Mouse (Mus musculus): ENCODE data around the gene Phf12. TPM values are rescaled to one million over a fixed set of nuclear protein-coding genes. Genes with fewer than 3 reads are reported as not detected.
A peak's percentile ranks its signal among the peaks of the same experiment; 100 is the strongest.

The Phf12 gene
- total RNA-seq (2014; rRNA removed; ENCODE audit: low replicate concordance) (19.2 and 25.1 TPM in 2 replicates), polyA plus RNA-seq (2015; fragmentation: Nextera tagmentation; extraction: Ambion mirVana) (5.6 and 7.3 TPM in 2 replicates)

DNA sequence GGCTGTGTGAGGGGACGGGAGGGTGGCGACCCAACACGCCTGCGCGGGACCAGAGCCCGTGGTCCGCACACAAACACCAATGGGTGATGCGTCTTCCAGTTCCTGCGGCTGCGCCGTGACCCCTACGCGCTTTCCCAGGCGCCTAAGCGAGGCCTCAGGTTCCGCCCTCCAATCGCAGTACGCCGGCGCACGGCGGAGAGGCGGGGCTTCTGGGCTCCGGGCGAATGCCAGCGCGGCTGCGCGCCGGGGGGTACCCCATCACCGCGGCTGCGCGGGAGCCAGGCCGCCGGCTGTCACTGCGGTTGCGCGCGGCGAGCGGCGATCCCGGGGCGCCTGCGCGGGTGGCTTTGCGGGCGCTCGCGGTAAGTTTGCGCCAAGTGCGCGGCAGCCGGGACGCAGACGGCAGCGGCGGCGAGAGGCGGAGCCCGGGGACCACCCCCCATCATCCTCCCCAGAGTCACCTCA is at the start of gene Phf12:
Gene Phf12 (plus strand): TSS at position 314 of the 465 bp plus-strand sequence.
- TF ChIP-seq CTCF (IDR thresholded peaks at IDR 0.05; ENCODE audit: low read depth), result no peak
- no peak for TF ChIP-seq EP300 (IDR thresholded peaks at IDR 0.05; ENCODE audit: low read depth)
- H3K36me3 ChIP-seq (replicated peaks; ENCODE audit: control insufficient read depth, insufficient read depth, low read length), result peaks cover 11% of the 10 kb centered on the region; the same call in 1 of the 2 replicates
- peak within 1 kb of the TSS; percentile 98 for H3K9ac ChIP-seq (replicated peaks; ENCODE audit: low read depth, low read length)
- ATAC-seq (ENCODE audit: insufficient read depth, low read depth) (peak; percentile 91), DNase-seq (ENCODE audit: low spot score) (peak; percentile 99)
- H3K9me3 ChIP-seq (replicated peaks; ENCODE audit: control insufficient read depth, low read length), result no peaks in the 10 kb centered on the region
- H3K4me3 ChIP-seq (ENCODE audit: low read depth, low read length), result peak within 1 kb of the TSS; percentile 94
- H3K4me1 ChIP-seq (ENCODE audit: control insufficient read depth, insufficient read depth), result peaks cover 4% of the 10 kb centered on the region; the same call in 1 of the 2 replicates
- no peaks in the 10 kb centered on the region for H3K27me3 ChIP-seq (ENCODE audit: control insufficient read depth, insufficient read depth, low read length)
- WGBS, result 1% methylated on average over 60 of the region's 62 CpGs
- H3K27ac ChIP-seq (ENCODE audit: low read depth), result peak within 1 kb of the TSS; percentile 98
- H3K4me2 ChIP-seq (ENCODE audit: low read depth, low read length), result peak within 1 kb of the TSS; percentile 96

DNA sequence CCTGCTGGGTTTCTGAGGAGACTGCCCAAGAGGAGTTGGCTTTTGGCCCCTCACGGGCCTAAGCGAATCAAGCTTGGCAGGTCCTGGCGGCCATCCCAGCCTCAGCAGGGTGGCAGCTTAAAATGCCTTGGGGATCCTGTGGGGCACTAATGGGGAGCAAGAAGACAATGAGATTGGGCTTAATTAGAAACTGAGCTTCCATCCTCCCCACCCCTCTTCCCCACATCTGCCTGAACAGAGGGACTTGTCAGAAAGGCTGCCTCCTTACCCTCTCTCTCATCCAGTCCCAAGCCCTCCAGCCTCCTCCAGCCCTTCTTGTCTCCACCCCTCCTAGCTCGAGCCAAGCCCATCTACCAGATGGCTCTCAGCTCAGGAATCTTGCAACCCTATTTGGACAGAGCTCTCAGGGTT is 48.4 kb upstream of the Phf12 start:
- Histone ChIP-seq H3K9me3 (replicated peaks; ENCODE audit: control insufficient read depth, low read length) (no peaks in the 10 kb centered on the region), H3K4me3 (ENCODE audit: low read depth, low read length) (no peak overlapping the region), H3K4me2 (ENCODE audit: low read depth, low read length) (no peak overlapping the region), H3K36me3 (replicated peaks; ENCODE audit: control insufficient read depth, insufficient read depth, low read length) (no peaks in the 10 kb centered on the region), H3K4me1 (ENCODE audit: control insufficient read depth, insufficient read depth) (peaks cover 7% of the 10 kb centered on the region; the same call in 1 of the 2 replicates), H3K9ac (replicated peaks; ENCODE audit: low read depth, low read length) (no peak overlapping the region), H3K27ac (ENCODE audit: low read depth) (no peak overlapping the region), H3K27me3 (ENCODE audit: control insufficient read depth, insufficient read depth, low read length) (peaks cover 72% of the 10 kb centered on the region)
- 0% methylated on average over 4 of the region's 4 CpGs for WGBS
- DNase-seq (ENCODE audit: low spot score), result no peak
- TF ChIP-seq EP300 (IDR thresholded peaks at IDR 0.05; ENCODE audit: low read depth), result no peak
- TF ChIP-seq CTCF (IDR thresholded peaks at IDR 0.05; ENCODE audit: low read depth), result no peak
- ATAC-seq (ENCODE audit: insufficient read depth, low read depth), result no peak

DNA sequence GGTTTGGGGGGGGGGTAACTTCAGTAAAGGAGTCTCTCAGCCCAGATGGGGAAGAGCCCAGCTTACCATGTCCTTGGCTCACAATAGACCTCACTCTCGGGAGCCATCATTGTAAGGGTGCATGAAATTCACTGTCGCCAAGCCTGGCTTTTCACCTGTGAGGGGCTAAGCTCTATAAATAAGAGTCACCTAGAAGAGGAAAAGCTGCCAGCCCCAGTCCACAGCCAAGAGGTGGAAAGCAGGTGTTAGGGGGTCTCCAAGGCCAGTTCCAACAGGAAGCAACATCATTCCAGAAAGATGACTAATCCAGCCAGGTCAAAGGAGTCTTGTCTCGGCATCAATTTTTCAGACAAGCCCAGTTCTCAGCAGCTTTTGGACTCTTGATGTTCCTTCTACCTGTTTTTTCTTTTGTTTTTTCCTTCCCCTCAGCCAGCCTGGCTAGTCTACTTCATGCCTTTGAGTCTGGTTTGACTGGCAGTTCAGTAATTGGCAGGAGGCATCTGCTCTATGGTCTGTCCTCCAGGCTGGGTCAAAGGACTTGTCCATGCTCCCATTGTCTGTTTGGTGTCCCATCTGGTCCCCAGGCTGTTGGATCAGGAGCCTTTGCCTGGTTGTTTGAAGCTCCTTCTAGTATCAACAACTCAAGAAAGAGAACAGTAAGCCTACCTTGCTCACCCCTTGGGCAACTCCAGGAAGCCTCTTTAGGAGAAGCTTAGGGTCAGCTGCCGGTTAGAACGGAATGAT is 47.8 kb upstream of the Phf12 start:
- DNase-seq (ENCODE audit: low spot score), result no peak
- no peak overlapping the region for H3K4me3 ChIP-seq (ENCODE audit: low read depth, low read length)
- TF ChIP-seq EP300 (IDR thresholded peaks at IDR 0.05; ENCODE audit: low read depth) (no peak), CTCF (IDR thresholded peaks at IDR 0.05; ENCODE audit: low read depth) (no peak)
- no peak overlapping the region for H3K4me2 ChIP-seq (ENCODE audit: low read depth, low read length)
- WGBS, result 46% methylated on average over 5 of the region's 5 CpGs
- peaks cover 67% of the 10 kb centered on the region for H3K27me3 ChIP-seq (ENCODE audit: control insufficient read depth, insufficient read depth, low read length)
- H3K9me3 ChIP-seq (replicated peaks; ENCODE audit: control insufficient read depth, low read length), result no peaks in the 10 kb centered on the region
- peaks cover 7% of the 10 kb centered on the region; the same call in 1 of the 2 replicates for H3K4me1 ChIP-seq (ENCODE audit: control insufficient read depth, insufficient read depth)
- H3K27ac ChIP-seq (ENCODE audit: low read depth), result no peak overlapping the region
- ATAC-seq (ENCODE audit: insufficient read depth, low read depth), result no peak
- no peaks in the 10 kb centered on the region for H3K36me3 ChIP-seq (replicated peaks; ENCODE audit: control insufficient read depth, insufficient read depth, low read length)
- no peak overlapping the region for H3K9ac ChIP-seq (replicated peaks; ENCODE audit: low read depth, low read length)

DNA sequence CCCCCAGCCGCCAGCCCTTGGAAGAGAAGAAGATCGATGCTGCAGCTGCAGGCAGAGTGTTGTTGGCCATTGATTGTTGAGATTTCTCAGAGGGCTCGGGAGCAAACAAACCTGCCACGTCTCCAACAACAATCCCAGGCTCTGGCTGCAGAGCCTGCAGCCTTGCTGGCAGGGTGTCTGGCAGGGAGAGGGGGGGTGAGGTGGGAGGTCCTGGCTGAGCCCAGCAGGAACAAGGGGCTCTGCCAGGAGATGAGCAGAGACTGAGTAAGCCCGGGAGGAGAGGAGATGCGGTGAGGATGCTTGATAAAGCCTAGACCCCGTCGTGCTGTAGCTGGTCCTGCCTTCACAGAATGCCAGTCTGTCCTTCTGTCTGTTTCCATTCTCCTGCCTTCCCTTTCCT is 45.7 kb upstream of the Phf12 start:
- Histone ChIP-seq H3K9me3 (replicated peaks; ENCODE audit: control insufficient read depth, low read length) (no peaks in the 10 kb centered on the region), H3K4me3 (ENCODE audit: low read depth, low read length) (no peak overlapping the region), H3K4me2 (ENCODE audit: low read depth, low read length) (no peak overlapping the region), H3K4me1 (ENCODE audit: control insufficient read depth, insufficient read depth) (no peaks in the 10 kb centered on the region), H3K36me3 (replicated peaks; ENCODE audit: control insufficient read depth, insufficient read depth, low read length) (no peaks in the 10 kb centered on the region), H3K9ac (replicated peaks; ENCODE audit: low read depth, low read length) (no peak overlapping the region), H3K27ac (ENCODE audit: low read depth) (no peak overlapping the region), H3K27me3 (ENCODE audit: control insufficient read depth, insufficient read depth, low read length) (peaks cover 59% of the 10 kb centered on the region)
- no peak for DNase-seq (ENCODE audit: low spot score)
- no peak for ATAC-seq (ENCODE audit: insufficient read depth, low read depth)
- WGBS, result 9% methylated on average over 8 of the region's 8 CpGs
- TF ChIP-seq CTCF (IDR thresholded peaks at IDR 0.05; ENCODE audit: low read depth) (no peak), EP300 (IDR thresholded peaks at IDR 0.05; ENCODE audit: low read depth) (no peak)

DNA sequence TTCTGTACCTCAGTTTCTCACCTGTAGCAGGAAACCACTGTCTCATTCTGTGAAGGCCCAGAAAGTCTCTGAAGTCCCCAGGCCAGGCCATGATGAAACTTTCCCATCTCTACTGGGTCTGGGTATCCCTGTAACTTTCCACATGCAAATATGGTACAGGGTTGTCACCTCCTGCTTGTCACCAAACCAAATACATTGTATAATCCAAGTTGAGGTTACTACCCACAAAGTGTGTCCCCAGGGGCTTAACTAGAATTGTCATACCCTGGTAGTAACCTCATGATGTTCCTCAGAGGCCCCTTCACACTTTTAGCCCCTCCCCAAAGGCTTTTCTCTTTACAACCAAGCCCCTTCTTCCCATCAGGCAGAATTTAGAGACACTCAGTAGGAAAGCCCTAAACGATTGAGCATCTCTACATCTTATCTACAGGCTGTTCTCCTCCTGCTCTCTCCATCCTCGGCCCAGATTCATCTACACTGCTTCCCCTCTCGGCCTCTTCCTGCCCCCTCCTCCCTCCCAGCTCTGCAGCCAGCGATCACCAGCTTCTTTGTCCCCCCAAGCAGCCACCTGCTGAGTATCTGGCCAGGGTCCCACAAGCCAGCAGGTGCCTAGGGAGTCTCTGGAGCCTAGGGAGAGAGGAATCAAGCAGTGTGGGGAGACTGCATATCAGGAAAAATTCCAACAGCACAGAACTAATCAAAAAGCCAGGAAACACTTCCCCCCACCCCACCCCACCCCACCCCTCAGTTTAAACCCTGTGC is 44.7 kb upstream of the Phf12 start:
- ATAC-seq (ENCODE audit: insufficient read depth, low read depth) (no peak), DNase-seq (ENCODE audit: low spot score) (no peak)
- Histone ChIP-seq H3K27ac (ENCODE audit: low read depth) (no peak overlapping the region), H3K36me3 (replicated peaks; ENCODE audit: control insufficient read depth, insufficient read depth, low read length) (no peaks in the 10 kb centered on the region), H3K27me3 (ENCODE audit: control insufficient read depth, insufficient read depth, low read length) (peaks cover 49% of the 10 kb centered on the region), H3K9me3 (replicated peaks; ENCODE audit: control insufficient read depth, low read length) (no peaks in the 10 kb centered on the region), H3K4me3 (ENCODE audit: low read depth, low read length) (no peak overlapping the region), H3K9ac (replicated peaks; ENCODE audit: low read depth, low read length) (no peak overlapping the region), H3K4me2 (ENCODE audit: low read depth, low read length) (no peak overlapping the region), H3K4me1 (ENCODE audit: control insufficient read depth, insufficient read depth) (no peaks in the 10 kb centered on the region)
- no peak for TF ChIP-seq CTCF (IDR thresholded peaks at IDR 0.05; ENCODE audit: low read depth)
- no peak for TF ChIP-seq EP300 (IDR thresholded peaks at IDR 0.05; ENCODE audit: low read depth)
- 19% methylated on average over 4 of the region's 4 CpGs for WGBS
